Mouse (Mus musculus) CD4-positive, CD25-positive, alpha-beta regulatory T cell, adult 4 months (primary cell): ENCODE data around the gene Cort. TPM values are rescaled to one million over a fixed set of nuclear protein-coding genes. Genes with fewer than 3 reads are reported as not detected.
"Not testable (repeated sequence)": the region's sequence is repeated elsewhere in the genome, so short reads cannot be mapped to it uniquely, and the experiment has no call there.

ENCODE experiments used
- ATAC-seq: one replicate; pipeline ENCODE4 v1.8.0; 2017
- polyA plus RNA-seq, 2 experiments: library from polyadenylated mRNA; unstranded; fragments of 100-300 nt; shearing (Covaris generic); gene quantifications; one replicate each; pipeline ENCODE4 v1.2.1; 2017

The Cort gene
- not detected for polyA plus RNA-seq

- no peak for ATAC-seq
These were observed at the start of gene Cort for GRCm38 (mm10) chr4:149126663-149127062. Cort (minus strand) TSS chr4:149126763.

GRCm38 (mm10) chr4:149173661-149174060, 47.1 kb upstream of the Cort start:
- ATAC-seq, result no peak

GRCm38 (mm10) chr4:149172666-149173065, 46.1 kb upstream of the Cort start:
- ATAC-seq, result no peak

- no peak for ATAC-seq
These were observed 45.5 kb upstream of the Cort start for GRCm38 (mm10) chr4:149172083-149172482.

- ATAC-seq, result no peak
These were observed 45.0 kb upstream of the Cort start for GRCm38 (mm10) chr4:149171581-149171981.

GRCm38 (mm10) chr4:149170394-149170931, 43.9 kb upstream of the Cort start:
- ATAC-seq, result no peak

- not testable (repeated sequence) for ATAC-seq
These were observed 43.4 kb upstream of the Cort start for GRCm38 (mm10) chr4:149169926-149170325.

GRCm38 (mm10) chr4:149168016-149168415, 41.5 kb upstream of the Cort start:
- ATAC-seq, result no peak

GRCm38 (mm10) chr4:149166957-149167611, 40.5 kb upstream of the Cort start:
- peak; percentile 27 for ATAC-seq

- ATAC-seq, result peak; percentile 98
These were observed 39.8 kb upstream of the Cort start, which contains the start of gene Pgd for GRCm38 (mm10) chr4:149166215-149166946. Pgd (minus strand) TSS chr4:149166771.

- no peak for ATAC-seq
These were observed 37.6 kb upstream of the Cort start for GRCm38 (mm10) chr4:149164150-149164549.

GRCm38 (mm10) chr4:149163196-149163595, 36.6 kb upstream of the Cort start:
- no peak for ATAC-seq

- ATAC-seq, result no peak
These were observed 34.6 kb upstream of the Cort start for GRCm38 (mm10) chr4:149161166-149161565.

GRCm38 (mm10) chr4:149159891-149160290, 33.3 kb upstream of the Cort start:
- no peak for ATAC-seq

GRCm38 (mm10) chr4:149159203-149159602, 32.6 kb upstream of the Cort start:
- no peak for ATAC-seq

- no peak for ATAC-seq
These were observed 30.9 kb upstream of the Cort start for GRCm38 (mm10) chr4:149157415-149157973.

GRCm38 (mm10) chr4:149155711-149156110, 29.1 kb upstream of the Cort start:
- ATAC-seq, result no peak

GRCm38 (mm10) chr4:149154859-149155258, 28.3 kb upstream of the Cort start:
- ATAC-seq, result no peak

- no peak for ATAC-seq
These were observed 24.2 kb upstream of the Cort start for GRCm38 (mm10) chr4:149150721-149151120.

- ATAC-seq, result no peak
These were observed 23.7 kb upstream of the Cort start for GRCm38 (mm10) chr4:149150256-149150655.

GRCm38 (mm10) chr4:149149611-149150010, 23.0 kb upstream of the Cort start:
- no peak for ATAC-seq

GRCm38 (mm10) chr4:149149196-149149595, 22.6 kb upstream of the Cort start:
- ATAC-seq, result no peak

- no peak for ATAC-seq
These were observed 21.5 kb upstream of the Cort start for GRCm38 (mm10) chr4:149148084-149148483.

- no peak for ATAC-seq
These were observed 21.0 kb upstream of the Cort start for GRCm38 (mm10) chr4:149147528-149147927.
